Mouse (Mus musculus) CD4-positive naive resting alpha-beta T cell, adult 57 days (primary cell): ENCODE results near the gene Shq1. TPM values are rescaled to one million over a fixed set of nuclear protein-coding genes. Genes with fewer than 3 reads are reported as not detected.

ENCODE experiments used
- total RNA-seq: library from RNA; stranded (reverse); gene quantifications from one replicate; pipeline ENCODE4 v1.2.4, GENCODE M21; 2023

Gene Shq1
- 10.4 TPM for total RNA-seq

GRCm38 (mm10) chr6:100670880-100671344, at the start of gene Shq1:
Gene Shq1 (minus strand): TSS chr6:100671157.

GRCm38 (mm10) chr6:100704574-100705365, 33.8 kb upstream of the Shq1 start, which contains the start of gene Gxylt2:
Gene Gxylt2 (plus strand): TSS chr6:100704734.

Other genes with a start within 250 kb of the Shq1 start
- gene Gxylt2, start 33.6 kb upstream of the Shq1 start, total RNA-seq, result 0.06 TPM
- gene Ppp4r2, start 162.5 kb upstream of the Shq1 start, total RNA-seq, result 105 TPM